Mouse (Mus musculus): ENCODE results near the gene Gm3095. TPM values are rescaled to one million over a fixed set of nuclear protein-coding genes. Genes with fewer than 3 reads are reported as not detected.
"Not testable (repeated sequence)": the region's sequence is repeated elsewhere in the genome, so short reads cannot be mapped to it uniquely, and the experiment has no call there.

Gene Gm3095
- not detected in 2 replicates for polyA plus RNA-seq (2015; fragmentation: Nextera tagmentation; extraction: Ambion mirVana)

- H3K27ac ChIP-seq (replicated peaks); H3K27me3 ChIP-seq (ENCODE audit: control insufficient read depth, insufficient read depth, low read length); H3K4me1 ChIP-seq (replicated peaks; ENCODE audit: control insufficient read depth, insufficient read depth); H3K9me3 ChIP-seq (ENCODE audit: control insufficient read depth, low read length); DNase-seq (ENCODE audit: low spot score); H3K4me2 ChIP-seq (replicated peaks; ENCODE audit: low read depth); H3K9ac ChIP-seq (ENCODE audit: low read length); H3K4me3 ChIP-seq (ENCODE audit: low read depth, low read length); ATAC-seq (ENCODE audit: low FRiP score, low TSS enrichment); H3K36me3 ChIP-seq (ENCODE audit: control insufficient read depth, insufficient read depth, low read length): not testable (repeated sequence)
- WGBS = no CpG with 5 or more reads among the region's 2 CpGs
Measured at GRCm38 (mm10) chr14:3963247-3963646, at the start of gene Gm3095. Gm3095 (plus strand) TSS chr14:3963547.

DNA sequence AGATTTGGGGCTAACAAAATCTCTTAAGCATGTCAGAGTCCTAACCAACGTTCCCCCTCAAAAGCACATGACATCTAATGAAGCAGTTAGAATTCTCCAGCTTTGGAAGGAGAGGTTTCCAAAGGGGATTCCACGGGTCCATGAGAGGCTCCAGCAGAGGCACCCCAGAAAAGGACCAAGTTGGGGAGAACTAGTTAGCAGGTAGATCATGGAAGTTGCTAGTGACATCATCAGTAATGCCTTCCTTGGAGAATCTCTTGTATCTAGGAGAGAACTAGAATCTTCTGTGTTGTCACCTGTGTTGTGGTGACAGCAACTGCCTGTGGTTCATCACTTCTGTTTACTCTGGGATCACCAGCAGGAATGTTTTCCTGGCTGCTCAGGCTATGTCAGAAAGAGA is 31.9 kb upstream of the Gm3095 start, which contains the start of gene Gm3029:
Gene Gm3029 (plus strand): TSS at position 301 of the 400 bp plus-strand sequence.
- not testable (repeated sequence) for H3K4me2 ChIP-seq (replicated peaks; ENCODE audit: low read depth); H3K36me3 ChIP-seq (ENCODE audit: control insufficient read depth, insufficient read depth, low read length); H3K9me3 ChIP-seq (ENCODE audit: control insufficient read depth, low read length); H3K27me3 ChIP-seq (ENCODE audit: control insufficient read depth, insufficient read depth, low read length); H3K4me3 ChIP-seq (ENCODE audit: low read depth, low read length); H3K27ac ChIP-seq (replicated peaks); H3K4me1 ChIP-seq (replicated peaks; ENCODE audit: control insufficient read depth, insufficient read depth); ATAC-seq (ENCODE audit: low FRiP score, low TSS enrichment); DNase-seq (ENCODE audit: low spot score); H3K9ac ChIP-seq (ENCODE audit: low read length)
- WGBS = no CpG with 5 or more reads among the region's 2 CpGs

DNA sequence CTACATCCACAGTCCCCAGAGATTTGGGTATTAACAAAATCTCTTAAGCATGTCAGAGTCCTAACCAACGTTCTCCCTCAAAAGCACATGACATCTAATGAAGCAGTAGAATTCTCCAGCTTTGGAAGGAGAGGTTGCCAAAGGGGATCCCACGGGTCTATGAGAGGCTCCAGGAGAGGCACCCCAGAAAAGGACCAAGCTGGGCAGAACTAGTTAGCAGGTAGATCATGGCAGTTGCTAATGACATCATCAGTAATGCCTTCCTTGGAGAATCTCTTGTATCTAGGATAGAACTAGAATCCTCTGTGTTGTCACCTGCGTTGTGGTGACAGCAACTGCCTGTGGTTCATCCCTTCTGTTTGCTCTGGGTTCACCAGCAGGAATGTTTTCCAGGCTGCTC is 34.7 kb downstream of the Gm3095 start, which contains the start of gene Gm3099:
Gene Gm3099 (plus strand): TSS at position 301 of the 400 bp plus-strand sequence.
- not testable (repeated sequence) for H3K27ac ChIP-seq (replicated peaks); DNase-seq (ENCODE audit: low spot score); H3K36me3 ChIP-seq (ENCODE audit: control insufficient read depth, insufficient read depth, low read length); H3K9ac ChIP-seq (ENCODE audit: low read length); H3K4me3 ChIP-seq (ENCODE audit: low read depth, low read length); H3K4me1 ChIP-seq (replicated peaks; ENCODE audit: control insufficient read depth, insufficient read depth); ATAC-seq (ENCODE audit: low FRiP score, low TSS enrichment); H3K9me3 ChIP-seq (ENCODE audit: control insufficient read depth, low read length); H3K4me2 ChIP-seq (replicated peaks; ENCODE audit: low read depth); H3K27me3 ChIP-seq (ENCODE audit: control insufficient read depth, insufficient read depth, low read length)
- 86% methylated on average over 1 of the region's 3 CpGs for WGBS

Other genes with a start within 250 kb of the Gm3095 start
- gene Gm3002, start 153.5 kb upstream of the Gm3095 start, polyA plus RNA-seq (2015; fragmentation: Nextera tagmentation; extraction: Ambion mirVana) = not detected in 2 replicates
- gene Gm3033, start 117.3 kb upstream of the Gm3095 start, polyA plus RNA-seq (2015; fragmentation: Nextera tagmentation; extraction: Ambion mirVana) = 0.53 TPM in 1 of 2 replicates, not detected in the other
- 0.19 TPM in 1 of 2 replicates, not detected in the other for gene Gm2916, start 79.4 kb upstream of the Gm3095 start, polyA plus RNA-seq (2015; fragmentation: Nextera tagmentation; extraction: Ambion mirVana)
- gene Gm3029, start 31.8 kb upstream of the Gm3095 start, polyA plus RNA-seq (2015; fragmentation: Nextera tagmentation; extraction: Ambion mirVana) = not detected in 2 replicates
- 0.05 TPM in 1 of 2 replicates, not detected in the other for gene Gm3099, start 34.8 kb downstream of the Gm3095 start, polyA plus RNA-seq (2015; fragmentation: Nextera tagmentation; extraction: Ambion mirVana)
- gene Gm5796, start 60.4 kb downstream of the Gm3095 start, polyA plus RNA-seq (2015; fragmentation: Nextera tagmentation; extraction: Ambion mirVana) = 0.07 and 0.15 TPM in 2 replicates
- not detected in 2 replicates for gene Gm3115, start 120.6 kb downstream of the Gm3095 start, polyA plus RNA-seq (2015; fragmentation: Nextera tagmentation; extraction: Ambion mirVana)
- gene Gm8108, start 147.0 kb downstream of the Gm3095 start, polyA plus RNA-seq (2015; fragmentation: Nextera tagmentation; extraction: Ambion mirVana) = 0.50 TPM in 1 of 2 replicates, not detected in the other
- not detected in 2 replicates for gene Gm3127, start 201.5 kb downstream of the Gm3095 start, polyA plus RNA-seq (2015; fragmentation: Nextera tagmentation; extraction: Ambion mirVana)
- gene Gm2974, start 219.0 kb downstream of the Gm3095 start, polyA plus RNA-seq (2015; fragmentation: Nextera tagmentation; extraction: Ambion mirVana) = 0.10 and 0.22 TPM in 2 replicates